27 mouse cellular contexts compared by ENCODE assay signal in genomic region chr9:111144711-111145110, GRCm38 (mm10). TPM values are rescaled to one million over a fixed set of nuclear protein-coding genes. Genes with fewer than 3 reads are reported as not detected.
DNase-seq lines count a peak whose midpoint lies in the region; ATAC-seq and TF ChIP-seq lines count a peak whose summit lies in the region.
"Had no signal": no experiment of that assay in that cellular context is flagged by ENCODE, and none has a peak within 500 bp of the region (broad histone marks: within the 10 kb centered on the region; RNA-seq: fewer than 3 reads in every experiment).

No protein-coding gene starts in this region.

- no peaks in the 10 kb centered on the region for H3K9me3 ChIP-seq in liver, embryonic 12.5 days (replicated peaks)
- H3K9me3 ChIP-seq: forebrain, embryonic 13.5 days; hindbrain, embryonic 13.5 days; liver, embryonic 13.5 days; megakaryocyte, embryonic 14.5 days; midbrain, embryonic 12.5 days; neural tube, embryonic 12.5 days had no signal

- no peaks in the 10 kb centered on the region for H3K79me2 ChIP-seq in heart, adult 2 months (replicated peaks; ENCODE audit: control insufficient read depth, insufficient read depth, low read length)
- H3K79me2 ChIP-seq in liver, adult 2 months (ENCODE audit: control insufficient read depth, insufficient read depth, low read length), result peaks cover 30% of the 10 kb centered on the region; the same call in 1 of the 2 replicates

- no peaks in the 10 kb centered on the region for H3K27me3 ChIP-seq in heart, adult 2 months (ENCODE audit: control insufficient read depth, insufficient read depth, low read length)
- no peaks in the 10 kb centered on the region for H3K27me3 ChIP-seq in liver, adult 2 months (ENCODE audit: control insufficient read depth, insufficient read depth, low read length)
- H3K27me3 ChIP-seq in liver, embryonic 12.5 days (replicated peaks), result no peaks in the 10 kb centered on the region
- H3K27me3 ChIP-seq in Patski, result no peaks in the 10 kb centered on the region
- H3K27me3 ChIP-seq: forebrain, embryonic 13.5 days; hindbrain, embryonic 13.5 days; liver, embryonic 13.5 days; megakaryocyte, embryonic 14.5 days; midbrain, embryonic 12.5 days; neural tube, embryonic 12.5 days had no signal

- no peak for TF ChIP-seq EP300 in heart, adult 2 months (IDR thresholded peaks at IDR 0.05; ENCODE audit: insufficient read depth, low read depth, low read length)

- ATAC-seq in liver, embryonic 12.5 days, result no peak
- ATAC-seq in Patski, result peak; percentile 36
- ATAC-seq: forebrain, embryonic 13.5 days; intestine, embryonic 16.5 days had no signal

- in situ Hi-C loops in Patski (cut with MboI; ENCODE audit: low pct_unique_long_range_greater_than_20kb), result no loop called here

- CTCF ChIA-PET in Patski (lab: Charles Lee), result no interaction called here

- intact Hi-C loops in heart, adult 2 months (cut with DNase I), result loop anchor here (2.0 kb wide), 1 partner anchor 18 kb away; no protein-coding TSS in a partner anchor
- intact Hi-C loops in heart, postnatal 25 days (cut with DNase I), result no loop called here

- TF ChIP-seq CTCF in heart, adult 2 months (IDR thresholded peaks at IDR 0.05), result no peak
- no peak for TF ChIP-seq CTCF in liver, adult 2 months (IDR thresholded peaks at IDR 0.05; ENCODE audit: low read depth, low read length)
- TF ChIP-seq CTCF in Patski (IDR thresholded peaks at IDR 0.05), result no peak

- H3K4me3 ChIP-seq in heart, adult 2 months, result no peak overlapping the region
- no peak overlapping the region for H3K4me3 ChIP-seq in liver, adult 2 months (ENCODE audit: insufficient read depth, low read depth, low read length)
- no peak overlapping the region for H3K4me3 ChIP-seq in liver, embryonic 12.5 days
- H3K4me3 ChIP-seq in brown adipose tissue, adult 24 weeks (ENCODE audit: insufficient read depth, low read depth, low read length), result no peak overlapping the region
- H3K4me3 ChIP-seq: forebrain, embryonic 13.5 days; hindbrain, embryonic 13.5 days; liver, embryonic 13.5 days; megakaryocyte, embryonic 14.5 days; midbrain, embryonic 12.5 days; myocyte; neural tube, embryonic 12.5 days had no signal

- no peak overlapping the region for H3K9ac ChIP-seq in heart, adult 2 months (ENCODE audit: low read depth, low read length)
- no peak overlapping the region for H3K9ac ChIP-seq in liver, adult 2 months (ENCODE audit: low read depth, low read length)
- no peak overlapping the region for H3K9ac ChIP-seq in liver, embryonic 12.5 days
- H3K9ac ChIP-seq: forebrain, embryonic 13.5 days; hindbrain, embryonic 13.5 days; liver, embryonic 13.5 days; lung, embryonic 14.5 days; midbrain, embryonic 12.5 days; neural tube, embryonic 12.5 days had no signal

- peak overlapping the region; percentile 71 for H3K27ac ChIP-seq in heart, adult 2 months
- 0 out of 2 replicates have a peak overlapping the region, but pooled peaks have one; percentile 32 for H3K27ac ChIP-seq in liver, adult 2 months (replicated peaks; ENCODE audit: insufficient read depth, low read depth, low read length)
- no peak overlapping the region for H3K27ac ChIP-seq in liver, embryonic 12.5 days
- peak overlapping the region; percentile 57; the same call in 1 of the 2 replicates for H3K27ac ChIP-seq in brown adipose tissue, adult 24 weeks (replicated peaks; ENCODE audit: low read depth, low read length)
- H3K27ac ChIP-seq: forebrain, embryonic 13.5 days; hindbrain, embryonic 13.5 days; liver, embryonic 13.5 days; midbrain, embryonic 12.5 days; neural tube, embryonic 12.5 days had no signal

- DNase-seq in heart, adult 2 months, result no peak
- no peak for DNase-seq in heart, postnatal 25 days (ENCODE audit: low spot score)
- peak; percentile 76 for DNase-seq in liver, adult 2 months (ENCODE audit: extremely low read depth, low read depth, low spot score)
- peak; percentile 33 for DNase-seq in Patski (ENCODE audit: low read depth, low spot score)
- DNase-seq in urinary bladder, postnatal 4 days (ENCODE audit: low spot score in 2 of 2), result no peak
- DNase-seq: adrenal gland, adult 8-10 months; B cell, adult 2 months; cerebellum, adult 11 months; cerebellum, adult 9-10 months; cerebellum, postnatal 36 days; gastrocnemius, postnatal 36 days; kidney, adult 9 months; kidney, postnatal 10 days; layer of hippocampus, postnatal 36 days; liver, embryonic 13.5 days; lung, embryonic 14.5 days; thymus, adult 2 months; thymus, postnatal 36 days had no signal

- POLR2A ChIA-PET in Patski (lab: Charles Lee), result no interaction called here

- H3K4me1 ChIP-seq in heart, adult 2 months (ENCODE audit: control insufficient read depth, insufficient read depth, low read length), result peaks cover 29% of the 10 kb centered on the region
- peaks cover 22% of the 10 kb centered on the region for H3K4me1 ChIP-seq in liver, adult 2 months (ENCODE audit: control insufficient read depth, insufficient read depth, low read length)
- peaks cover 25% of the 10 kb centered on the region for H3K4me1 ChIP-seq in liver, embryonic 12.5 days
- peaks cover 31% of the 10 kb centered on the region for H3K4me1 ChIP-seq in brown adipose tissue, adult 24 weeks (ENCODE audit: control insufficient read depth, insufficient read depth, insufficient read length, low read length)
- H3K4me1 ChIP-seq: midbrain, embryonic 12.5 days; neural tube, embryonic 12.5 days had no signal

- H3K4me2 ChIP-seq in liver, embryonic 12.5 days, result no peak overlapping the region
- H3K4me2 ChIP-seq: forebrain, embryonic 13.5 days; hindbrain, embryonic 13.5 days; liver, embryonic 13.5 days; lung, embryonic 14.5 days; midbrain, embryonic 12.5 days; neural tube, embryonic 12.5 days had no signal

- WGBS in heart, adult 2 months, result 55% methylated on average over 1 of the region's 1 CpGs
- 59% methylated on average over 1 of the region's 1 CpGs for WGBS in liver, adult 2 months
- 85% methylated on average over 1 of the region's 1 CpGs for WGBS in liver, embryonic 12.5 days (ENCODE audit: insufficient replicate concordance)

- TF ChIP-seq POLR2A in heart, adult 2 months (IDR thresholded peaks at IDR 0.05; ENCODE audit: insufficient read depth, low read depth, low read length), result no peak
- TF ChIP-seq POLR2A in liver, adult 2 months (IDR thresholded peaks at IDR 0.05; ENCODE audit: extremely low read depth, insufficient read depth, low read length), result no peak

- peaks cover 39% of the 10 kb centered on the region for H3K36me3 ChIP-seq in heart, adult 2 months (ENCODE audit: control insufficient read depth, insufficient read depth, low read length)
- no peaks in the 10 kb centered on the region for H3K36me3 ChIP-seq in liver, adult 2 months (ENCODE audit: control insufficient read depth, insufficient read depth, low read length)
- peaks cover 12% of the 10 kb centered on the region for H3K36me3 ChIP-seq in liver, embryonic 12.5 days
- H3K36me3 ChIP-seq: liver, embryonic 13.5 days; midbrain, embryonic 12.5 days had no signal

RNA-seq across cellular contexts. Expression of gene Lrrfip2, which starts 27.3 kb away (rescaled TPM):
- 10 to 100 TPM; 83.6 to 84.1 TPM for total RNA-seq in heart, adult 2 months (2021)
- polyA plus RNA-seq in heart, adult 2 months (2012; rRNA removed), result 33.5 and 61.2 TPM in 2 replicates
- total RNA-seq in heart, postnatal 25 days (2021), result 10 to 100 TPM; 82.4 to 91.7 TPM
- 24.6 and 37.8 TPM in 2 replicates for total RNA-seq in liver, adult 2 months (2014; rRNA removed)
- 9.3 and 9.7 TPM in 2 replicates for polyA plus RNA-seq in liver, adult 2 months (2012; rRNA removed)
- polyA plus RNA-seq in liver, embryonic 12.5 days (2016; fragmentation: Nextera tagmentation; extraction: Ambion mirVana), result 29.5 and 30.6 TPM in 2 replicates
- polyA plus RNA-seq in Patski (2021), result 85.9 TPM
- polyA plus RNA-seq in brown adipose tissue, adult 24 weeks (2012; ENCODE audit: insufficient read depth, insufficient read length, missing spikeins), result 36.9 and 43.5 TPM in 2 replicates

Comparison
In these comparisons a context has a peak if more than half of its experiments do, and no peak if none do; other contexts are left out.
1. DNase-seq: peak in liver, adult 2 months (single experiment) and Patski (single experiment); none in heart, adult 2 months (0 of 2), heart, postnatal 25 days (single experiment) and urinary bladder, postnatal 4 days (0 of 2).